ENCODE assay signal across 8 mouse cellular contexts in genomic region chr6:106800227-106800557, GRCm38 (mm10). TPM values are rescaled to one million over a fixed set of nuclear protein-coding genes. Genes with fewer than 3 reads are reported as not detected.
DNase-seq lines count a peak whose midpoint lies in the region; ATAC-seq and TF ChIP-seq lines count a peak whose summit lies in the region.

No protein-coding gene starts in this region.

- peak overlapping the region; percentile 22 to 87; a peak in 3 of 4 replicates for H3K4me3 ChIP-seq in heart, embryonic 14.5 days (ENCODE audit: control insufficient read depth in 1 of 2, insufficient read depth in 1 of 2, low read depth in 1 of 2, low read length in 2 of 2)
- H3K4me3 ChIP-seq in heart, adult 2 months: no peak overlapping the region; the same call in 1 of the 2 replicates
- H3K4me3 ChIP-seq in MEL (ENCODE audit: control insufficient read depth in 1 of 2, insufficient read depth in 1 of 2, low read depth in 2 of 2, low read length in 2 of 2): peak overlapping the region; percentile 47 to 57
- H3K4me3 ChIP-seq in hindbrain, embryonic 10.5 days: peak overlapping the region; percentile 91
- peak overlapping the region; percentile 93 for H3K4me3 ChIP-seq in liver, postnatal 0 days (ENCODE audit: low read depth, low read length)

- DNase-seq in heart, adult 2 months: no peak
- no peak for DNase-seq in MEL (ENCODE audit: low read depth, low spot score)
- no peak for DNase-seq in hindbrain, embryonic 10.5 days (ENCODE audit: low spot score)
- no peak for DNase-seq in liver, postnatal 0 days
- DNase-seq in retina, embryonic 14.5 days (ENCODE audit: low spot score): no peak
- DNase-seq in adrenal gland, postnatal 10 days: no peak

- no peak overlapping the region for H3K27ac ChIP-seq in heart, embryonic 14.5 days (replicated peaks in 1 of 2; ENCODE audit: control insufficient read depth in 1 of 2, insufficient read depth in 1 of 2, low read depth in 2 of 2, low read length in 2 of 2)
- H3K27ac ChIP-seq in heart, adult 2 months: no peak overlapping the region; the same call in 1 of the 2 replicates
- no peak overlapping the region for H3K27ac ChIP-seq in MEL (ENCODE audit: control insufficient read depth, low read depth, low read length)
- no peak overlapping the region; the same call in 1 of the 2 replicates for H3K27ac ChIP-seq in hindbrain, embryonic 10.5 days
- H3K27ac ChIP-seq in liver, postnatal 0 days (ENCODE audit: low read depth): no peak overlapping the region

- TF ChIP-seq RAD21 in MEL (IDR thresholded peaks at IDR 0.05; ENCODE audit: low read depth, low read length): no peak

- no peak; the same call in 1 of the 2 replicates for TF ChIP-seq CTCF in heart, adult 2 months (IDR thresholded peaks at IDR 0.05)
- no peak for TF ChIP-seq CTCF in MEL (IDR thresholded peaks at IDR 0.05 in 2 of 3, conservative IDR thresholded peaks at IDR 0.05 in 1 of 3; ENCODE audit: control insufficient read depth in 1 of 3, insufficient read depth in 1 of 3, low read depth in 2 of 3, low read length in 3 of 3, poor library complexity in 1 of 3, severe bottlenecking in 1 of 3)
- no peak for TF ChIP-seq CTCF in liver, postnatal 0 days (IDR thresholded peaks at IDR 0.05; ENCODE audit: low read depth)

- H3K27me3 ChIP-seq in heart, embryonic 14.5 days (ENCODE audit: control insufficient read depth, insufficient read depth, low read length): no peaks in the 10 kb centered on the region
- H3K27me3 ChIP-seq in heart, adult 2 months (ENCODE audit: control insufficient read depth, insufficient read depth, low read length): no peaks in the 10 kb centered on the region
- peaks cover 2 to 6% of the 10 kb centered on the region in 2 experiments; a peak in 2 of 4 replicates for H3K27me3 ChIP-seq in MEL (ENCODE audit: control insufficient read depth in 1 of 2, insufficient read depth in 2 of 2, low read length in 2 of 2)
- H3K27me3 ChIP-seq in hindbrain, embryonic 10.5 days (ENCODE audit: insufficient read depth, poor library complexity, severe bottlenecking): no peaks in the 10 kb centered on the region
- H3K27me3 ChIP-seq in liver, postnatal 0 days (ENCODE audit: insufficient read depth, low read length): no peaks in the 10 kb centered on the region

- no peak for TF ChIP-seq EP300 in heart, adult 2 months (IDR thresholded peaks at IDR 0.05; ENCODE audit: insufficient read depth, low read depth, low read length)
- no peak for TF ChIP-seq EP300 in MEL (IDR thresholded peaks at IDR 0.05; ENCODE audit: low read depth in 1 of 2, low read length in 2 of 2)
- TF ChIP-seq EP300 in liver, postnatal 0 days (IDR thresholded peaks at IDR 0.05; ENCODE audit: low read depth): no peak

- no peak overlapping the region for H3K9ac ChIP-seq in heart, embryonic 14.5 days (ENCODE audit: low read length)
- no peak overlapping the region for H3K9ac ChIP-seq in heart, adult 2 months (ENCODE audit: low read depth, low read length)
- no peak overlapping the region for H3K9ac ChIP-seq in MEL (ENCODE audit: control insufficient read depth, low read depth, low read length, poor library complexity, severe bottlenecking)
- H3K9ac ChIP-seq in liver, postnatal 0 days (replicated peaks): no peak overlapping the region

- intact Hi-C loops in heart, adult 2 months (cut with DNase I): loop anchor here (1.0 to 2.0 kb wide), 2 partner anchors 31 to 137 kb away; partner anchors contain the start of gene Trnt1

- no peaks in the 10 kb centered on the region for H3K9me3 ChIP-seq in heart, embryonic 14.5 days (ENCODE audit: control insufficient read depth, low read length)
- H3K9me3 ChIP-seq in MEL (replicated peaks; ENCODE audit: insufficient read depth, low read length): no peaks in the 10 kb centered on the region
- H3K9me3 ChIP-seq in hindbrain, embryonic 10.5 days: no peaks in the 10 kb centered on the region
- H3K9me3 ChIP-seq in liver, postnatal 0 days (ENCODE audit: low read length): no peaks in the 10 kb centered on the region

- H3K79me2 ChIP-seq in heart, adult 2 months (replicated peaks; ENCODE audit: control insufficient read depth, insufficient read depth, low read length): peaks cover 4% of the 10 kb centered on the region
- H3K79me2 ChIP-seq in MEL (ENCODE audit: control insufficient read depth, insufficient read depth, low read length, poor library complexity): peaks cover 12% of the 10 kb centered on the region

- peak overlapping the region; percentile 96 for H3K4me2 ChIP-seq in heart, embryonic 14.5 days (ENCODE audit: low read length)
- no peak overlapping the region for H3K4me2 ChIP-seq in liver, postnatal 0 days (ENCODE audit: low read depth, low read length)

- ATAC-seq in heart, embryonic 14.5 days (ENCODE audit: insufficient number of reproducible peaks, insufficient read depth, low FRiP score, low read depth): no peak
- peak; percentile 7 for ATAC-seq in liver, postnatal 0 days
- no peak for ATAC-seq in megakaryocyte-erythroid progenitor cell, adult 5-6 weeks (replicated peaks; ENCODE audit: low FRiP score, low TSS enrichment, poor library complexity, severe bottlenecking)

- H3K36me3 ChIP-seq in heart, embryonic 14.5 days (ENCODE audit: control insufficient read depth, insufficient read depth, low read length): peaks cover 8% of the 10 kb centered on the region
- peaks cover 5% of the 10 kb centered on the region; the same call in 1 of the 2 replicates for H3K36me3 ChIP-seq in heart, adult 2 months (ENCODE audit: control insufficient read depth, insufficient read depth, low read length)
- peaks cover 1 to 13% of the 10 kb centered on the region in 2 experiments; a peak in 3 of 4 replicates for H3K36me3 ChIP-seq in MEL (ENCODE audit: control insufficient read depth in 1 of 2, insufficient read depth in 2 of 2, low read length in 2 of 2)
- peaks cover 5% of the 10 kb centered on the region; the same call in 1 of the 2 replicates for H3K36me3 ChIP-seq in hindbrain, embryonic 10.5 days
- peaks cover 4% of the 10 kb centered on the region for H3K36me3 ChIP-seq in liver, postnatal 0 days (replicated peaks; ENCODE audit: insufficient read depth, low read length)

- peaks cover 0 to 11% of the 10 kb centered on the region in 2 experiments; a peak in 2 of 4 replicates for H3K4me1 ChIP-seq in heart, embryonic 14.5 days (ENCODE audit: control insufficient read depth in 2 of 2, insufficient read depth in 2 of 2, low read length in 2 of 2)
- peaks cover 1% of the 10 kb centered on the region; the same call in 1 of the 2 replicates for H3K4me1 ChIP-seq in heart, adult 2 months (ENCODE audit: control insufficient read depth, insufficient read depth, low read length)
- H3K4me1 ChIP-seq in MEL (ENCODE audit: control insufficient read depth in 1 of 2, insufficient read depth in 2 of 2, low read length in 2 of 2): no peaks in the 10 kb centered on the region
- H3K4me1 ChIP-seq in hindbrain, embryonic 10.5 days (replicated peaks): peaks cover 12% of the 10 kb centered on the region
- peaks cover 11% of the 10 kb centered on the region for H3K4me1 ChIP-seq in liver, postnatal 0 days (ENCODE audit: insufficient read depth)

- WGBS in heart, embryonic 14.5 days: 52% methylated on average over 5 of the region's 5 CpGs
- 46% methylated on average over 5 of the region's 5 CpGs for WGBS in heart, adult 2 months
- 59% methylated on average over 5 of the region's 5 CpGs for WGBS in hindbrain, embryonic 10.5 days
- WGBS in liver, postnatal 0 days (ENCODE audit: insufficient replicate concordance): 50% methylated on average over 5 of the region's 5 CpGs

- no peak for TF ChIP-seq POLR2A in heart, adult 2 months (IDR thresholded peaks at IDR 0.05; ENCODE audit: insufficient read depth, low read depth, low read length)
- no peak for TF ChIP-seq POLR2A in MEL (IDR thresholded peaks at IDR 0.05; ENCODE audit: control insufficient read depth in 1 of 2, insufficient read depth in 1 of 2, low read depth in 1 of 2, low read length in 2 of 2, poor library complexity in 1 of 2)

RNA-seq across cellular contexts. Expression of gene Crbn, which starts 0.3 kb away (rescaled TPM):
- polyA plus RNA-seq in heart, embryonic 14.5 days (2014; fragmentation: Nextera tagmentation; extraction: Ambion mirVana): 35.9 and 36.0 TPM in 2 replicates
- 10 to 100 TPM; 46.1 to 57.1 TPM for total RNA-seq in heart, adult 2 months (2021)
- 13.5 and 18.6 TPM in 2 replicates for polyA plus RNA-seq in heart, adult 2 months (2012; rRNA removed)
- 19.9 and 21.0 TPM in 2 replicates for total RNA-seq in MEL (2012; rRNA removed)
- 10 to 100 TPM in 1 of 2 experiments, not detected in 1; 17.0 TPM for polyA plus RNA-seq in MEL (2012; ENCODE audit: insufficient read depth in 1 of 2, insufficient read length in 2 of 2, low read depth in 1 of 2, low replicate concordance in 2 of 2, missing spikeins in 1 of 2)
- 42.6 and 45.4 TPM in 2 replicates for polyA plus RNA-seq in hindbrain, embryonic 10.5 days (2016; fragmentation: Nextera tagmentation; extraction: Ambion mirVana)
- 19.1 and 19.6 TPM in 2 replicates for polyA plus RNA-seq in liver, postnatal 0 days (2015; fragmentation: Nextera tagmentation; extraction: Ambion mirVana)
- 10 to 100 TPM; 51.5 to 54.2 TPM for total RNA-seq in adrenal gland, postnatal 10 days (2021)
- 21.6 and 23.9 TPM in 2 replicates for total RNA-seq in megakaryocyte-erythroid progenitor cell, adult 5-6 weeks (2014; fragmentation: Nextera tagmentation)
- total RNA-seq in megakaryocyte-erythroid progenitor cell, adult 5-6 weeks (2017): 46.5 and 68.8 TPM in 2 replicates

RNA-seq across cellular contexts. Expression of gene Trnt1, which starts 31.3 kb away (rescaled TPM):
- 41.1 and 42.7 TPM in 2 replicates for polyA plus RNA-seq in heart, embryonic 14.5 days (2014; fragmentation: Nextera tagmentation; extraction: Ambion mirVana)
- total RNA-seq in heart, adult 2 months (2021): 10 to 100 TPM; 30.5 to 33.2 TPM
- 6.0 and 13.0 TPM in 2 replicates for polyA plus RNA-seq in heart, adult 2 months (2012; rRNA removed)
- total RNA-seq in MEL (2012; rRNA removed): 107 and 131 TPM in 2 replicates
- polyA plus RNA-seq in MEL (2012; ENCODE audit: insufficient read depth in 1 of 2, insufficient read length in 2 of 2, low read depth in 1 of 2, low replicate concordance in 2 of 2, missing spikeins in 1 of 2): 10 to 100 TPM; 63.9 to 87.1 TPM
- 54.9 and 63.2 TPM in 2 replicates for polyA plus RNA-seq in hindbrain, embryonic 10.5 days (2016; fragmentation: Nextera tagmentation; extraction: Ambion mirVana)
- polyA plus RNA-seq in liver, postnatal 0 days (2015; fragmentation: Nextera tagmentation; extraction: Ambion mirVana): 21.5 and 25.8 TPM in 2 replicates
- total RNA-seq in adrenal gland, postnatal 10 days (2021): 10 to 100 TPM; 54.1 to 54.4 TPM
- total RNA-seq in megakaryocyte-erythroid progenitor cell, adult 5-6 weeks (2014; fragmentation: Nextera tagmentation): 67.5 and 88.5 TPM in 2 replicates
- total RNA-seq in megakaryocyte-erythroid progenitor cell, adult 5-6 weeks (2017): 111 and 129 TPM in 2 replicates

RNA-seq across cellular contexts. Expression of gene Il5ra, which starts 51.4 kb away (rescaled TPM):
- not detected in 2 replicates for polyA plus RNA-seq in heart, embryonic 14.5 days (2014; fragmentation: Nextera tagmentation; extraction: Ambion mirVana)
- total RNA-seq in heart, adult 2 months (2021): under 1 TPM in 1 of 2 experiments, not detected in 1; 0.30 TPM
- polyA plus RNA-seq in heart, adult 2 months (2012; rRNA removed): 0.06 TPM in 2 replicates
- not detected in 2 replicates for total RNA-seq in MEL (2012; rRNA removed)
- under 1 TPM in 1 of 2 experiments, not detected in 1; 0.10 TPM for polyA plus RNA-seq in MEL (2012; ENCODE audit: insufficient read depth in 1 of 2, insufficient read length in 2 of 2, low read depth in 1 of 2, low replicate concordance in 2 of 2, missing spikeins in 1 of 2)
- 0.05 TPM in 1 of 2 replicates, not detected in the other for polyA plus RNA-seq in hindbrain, embryonic 10.5 days (2016; fragmentation: Nextera tagmentation; extraction: Ambion mirVana)
- polyA plus RNA-seq in liver, postnatal 0 days (2015; fragmentation: Nextera tagmentation; extraction: Ambion mirVana): 0.09 and 0.12 TPM in 2 replicates
- under 1 TPM; 0.15 to 0.24 TPM for total RNA-seq in adrenal gland, postnatal 10 days (2021)
- not detected in 2 replicates for total RNA-seq in megakaryocyte-erythroid progenitor cell, adult 5-6 weeks (2014; fragmentation: Nextera tagmentation)
- not detected in 2 replicates for total RNA-seq in megakaryocyte-erythroid progenitor cell, adult 5-6 weeks (2017)
